Mouse (Mus musculus): ENCODE measurements around the gene Serinc2.

DNA sequence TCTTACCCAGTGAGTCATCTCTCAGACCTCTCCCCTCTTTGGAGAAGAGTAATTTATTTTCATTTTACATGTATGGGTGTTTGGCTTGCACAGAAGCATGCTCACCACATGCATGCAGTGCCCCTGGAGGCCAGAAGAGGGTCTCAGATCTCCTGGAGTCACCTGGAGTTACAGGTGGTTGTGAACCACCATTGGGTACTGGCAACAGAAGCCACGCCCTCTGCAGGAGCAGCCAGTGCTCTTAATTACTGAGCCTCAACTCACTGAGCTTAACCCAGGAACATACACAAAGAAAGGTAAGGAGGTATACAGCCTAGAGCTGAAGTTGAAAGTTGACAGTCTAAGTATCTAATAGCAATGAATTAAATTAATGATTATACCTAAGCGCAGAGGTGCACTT is 46.4 kb upstream of the Serinc2 start:
- TF ChIP-seq CTCF (IDR thresholded peaks at IDR 0.05; ENCODE audit: low read depth), result no peak
- no peak for TF ChIP-seq EP300 (IDR thresholded peaks at IDR 0.05; ENCODE audit: low read depth)
